Mouse (Mus musculus) intestine, embryonic 16.5 days (tissue): ENCODE data around the gene Lmod3. TPM values are rescaled to one million over a fixed set of nuclear protein-coding genes. Genes with fewer than 3 reads are reported as not detected.

ENCODE experiments used
- ATAC-seq: fragments of 200-750 bp; cut with Nextera tagmentation; 2 replicates; pipeline ENCODE4 v1.8.0; 2017; ENCODE audit warnings: moderate TSS enrichment, moderate library complexity
- H3K27ac ChIP-seq: fragments of 300-500 bp; sonication (generic); 2 replicates; pipeline ENCODE4 v1.5.1; 2014; ENCODE audit warnings: mild to moderate bottlenecking, low read length
- H3K27me3 ChIP-seq: fragments of 300-500 bp; sonication (generic); replicated peaks from 2 replicates; pipeline ENCODE4 v1.6.1; 2014; ENCODE audit warnings: low read length, control low read depth, mixed read lengths; ENCODE audit not compliant: control insufficient read depth, insufficient read depth
- H3K36me3 ChIP-seq: fragments of 300-500 bp; sonication (generic); 2 replicates; pipeline ENCODE4 v1.6.1; 2014; ENCODE audit warnings: low read length, control low read depth; ENCODE audit not compliant: control insufficient read depth, insufficient read depth
- H3K4me1 ChIP-seq: fragments of 300-500 bp; sonication (generic); 2 replicates; pipeline ENCODE4 v1.6.1; 2014; ENCODE audit warnings: low read length, control low read depth, mixed read lengths; ENCODE audit not compliant: control insufficient read depth, insufficient read depth
- H3K4me2 ChIP-seq: fragments of 300-500 bp; sonication (generic); 2 replicates; pipeline ENCODE4 v1.6.1; 2014; ENCODE audit warnings: low read depth, low read length, control low read depth
- H3K4me3 ChIP-seq: fragments of 300-500 bp; sonication (generic); 2 replicates; pipeline ENCODE4 v1.5.1; 2014; ENCODE audit warnings: mild to moderate bottlenecking, low read length
- H3K9ac ChIP-seq: fragments of 300-500 bp; sonication (generic); 2 replicates; pipeline ENCODE4 v1.6.1; 2014; ENCODE audit warnings: low read depth, low read length
- H3K9me3 ChIP-seq: fragments of 300-500 bp; sonication (generic); 2 replicates; pipeline ENCODE4 v1.6.1; 2016; ENCODE audit warnings: low read length, control low read depth; ENCODE audit not compliant: control insufficient read depth
- WGBS: fragments of 180-500 bp; shearing (Covaris S2); extraction: QIAGEN DNeasy Blood & Tissue Kit; methylation state at CpG from one replicate; pipeline ENCODE4 v1.1.7; 2014; 5-methylcytosine and 5-hydroxymethylcytosine counted together
- polyA plus RNA-seq: library from polyadenylated mRNA; unstranded; fragments of >200 nt; fragmentation: Nextera tagmentation; extraction: Ambion mirVana; gene quantifications from 2 replicates; pipeline ENCODE4 v1.2.1, GENCODE M21; 2015

Lmod3 gene
- polyA plus RNA-seq, 1 experiment from 2014 or later = 0.06 TPM

- ATAC-seq = peak; percentile 81
- H3K36me3 ChIP-seq = no peaks in the 10 kb centered on the region
- H3K27me3 ChIP-seq = no peaks in the 10 kb centered on the region
- peaks cover 16% of the 10 kb centered on the region for H3K4me1 ChIP-seq
- peak overlapping the region; percentile 63 for H3K4me2 ChIP-seq
- peak overlapping the region; percentile 35 for H3K4me3 ChIP-seq
- no peaks in the 10 kb centered on the region for H3K9me3 ChIP-seq
- H3K27ac ChIP-seq = no peak overlapping the region
- peak overlapping the region; percentile 30; the same call in 1 of the 2 replicates for H3K9ac ChIP-seq
- 6% methylated on average over 19 of the region's 19 CpGs for WGBS
Measured at GRCm38 (mm10) chr6:97278014-97278787, 25.6 kb upstream of the Lmod3 start.

GRCm38 (mm10) chr6:97276890-97277497 lies 24.4 kb upstream of the Lmod3 start:
- Histone ChIP-seq H3K9me3 (no peaks in the 10 kb centered on the region), H3K9ac (no peak overlapping the region), H3K4me2 (no peak overlapping the region), H3K36me3 (no peaks in the 10 kb centered on the region), H3K27me3 (no peaks in the 10 kb centered on the region), H3K4me3 (no peak overlapping the region), H3K4me1 (peaks cover 16% of the 10 kb centered on the region), H3K27ac (no peak overlapping the region)
- WGBS = 55% methylated on average over 5 of the region's 5 CpGs
- no peak for ATAC-seq

- H3K4me3 ChIP-seq = no peak overlapping the region
- H3K4me1 ChIP-seq = peaks cover 16% of the 10 kb centered on the region
- 30% methylated on average over 4 of the region's 4 CpGs for WGBS
- H3K27ac ChIP-seq = no peak overlapping the region
- H3K36me3 ChIP-seq = no peaks in the 10 kb centered on the region
- no peak overlapping the region for H3K9ac ChIP-seq
- no peaks in the 10 kb centered on the region for H3K27me3 ChIP-seq
- no peak overlapping the region for H3K4me2 ChIP-seq
- no peak for ATAC-seq
- H3K9me3 ChIP-seq = no peaks in the 10 kb centered on the region
Measured at GRCm38 (mm10) chr6:97276366-97276765, 23.8 kb upstream of the Lmod3 start.

GRCm38 (mm10) chr6:97275760-97276159 lies 23.2 kb upstream of the Lmod3 start:
- Histone ChIP-seq H3K4me1 (peaks cover 16% of the 10 kb centered on the region), H3K9me3 (no peaks in the 10 kb centered on the region), H3K9ac (no peak overlapping the region), H3K4me3 (no peak overlapping the region), H3K4me2 (no peak overlapping the region), H3K27me3 (no peaks in the 10 kb centered on the region), H3K36me3 (no peaks in the 10 kb centered on the region), H3K27ac (no peak overlapping the region)
- 51% methylated on average over 4 of the region's 4 CpGs for WGBS
- ATAC-seq = no peak

- H3K9ac ChIP-seq = no peak overlapping the region
- ATAC-seq = no peak
- no peaks in the 10 kb centered on the region for H3K36me3 ChIP-seq
- H3K4me2 ChIP-seq = no peak overlapping the region
- H3K4me3 ChIP-seq = no peak overlapping the region
- WGBS = 77% methylated on average over 3 of the region's 3 CpGs
- H3K4me1 ChIP-seq = peaks cover 10% of the 10 kb centered on the region
- no peaks in the 10 kb centered on the region for H3K9me3 ChIP-seq
- no peaks in the 10 kb centered on the region for H3K27me3 ChIP-seq
- no peak overlapping the region for H3K27ac ChIP-seq
Measured at GRCm38 (mm10) chr6:97273777-97274176, 21.2 kb upstream of the Lmod3 start.

- H3K36me3 ChIP-seq = no peaks in the 10 kb centered on the region
- peaks cover 5% of the 10 kb centered on the region; the same call in 1 of the 2 replicates for H3K4me1 ChIP-seq
- H3K9me3 ChIP-seq = no peaks in the 10 kb centered on the region
- no peak overlapping the region for H3K9ac ChIP-seq
- H3K27ac ChIP-seq = no peak overlapping the region
- ATAC-seq = no peak
- WGBS = 59% methylated on average over 16 of the region's 16 CpGs
- no peak overlapping the region for H3K4me3 ChIP-seq
- no peaks in the 10 kb centered on the region for H3K27me3 ChIP-seq
- H3K4me2 ChIP-seq = no peak overlapping the region
Measured at GRCm38 (mm10) chr6:97273058-97273710, 20.6 kb upstream of the Lmod3 start.

- ATAC-seq = no peak
- no peaks in the 10 kb centered on the region for H3K27me3 ChIP-seq
- 80% methylated on average over 2 of the region's 2 CpGs for WGBS
- 0 out of 2 replicates have a peak, but pooled peaks cover 3% of the 10 kb centered on the region for H3K4me1 ChIP-seq
- H3K9me3 ChIP-seq = no peaks in the 10 kb centered on the region
- no peak overlapping the region for H3K27ac ChIP-seq
- H3K9ac ChIP-seq = no peak overlapping the region
- H3K4me2 ChIP-seq = no peak overlapping the region
- no peak overlapping the region for H3K4me3 ChIP-seq
- H3K36me3 ChIP-seq = no peaks in the 10 kb centered on the region
Measured at GRCm38 (mm10) chr6:97272349-97272748, 19.8 kb upstream of the Lmod3 start.

- Histone ChIP-seq H3K27ac (no peak overlapping the region), H3K4me3 (no peak overlapping the region), H3K9ac (no peak overlapping the region), H3K36me3 (no peaks in the 10 kb centered on the region), H3K27me3 (no peaks in the 10 kb centered on the region), H3K4me2 (no peak overlapping the region), H3K9me3 (no peaks in the 10 kb centered on the region), H3K4me1 (no peaks in the 10 kb centered on the region)
- WGBS = 77% methylated on average over 11 of the region's 11 CpGs
- ATAC-seq = no peak
Measured at GRCm38 (mm10) chr6:97269596-97269995, 17.0 kb upstream of the Lmod3 start.

- 92% methylated on average over 2 of the region's 2 CpGs for WGBS
- Histone ChIP-seq H3K27ac (no peak overlapping the region), H3K4me3 (no peak overlapping the region), H3K9me3 (no peaks in the 10 kb centered on the region), H3K9ac (no peak overlapping the region), H3K27me3 (no peaks in the 10 kb centered on the region), H3K4me1 (no peaks in the 10 kb centered on the region), H3K4me2 (no peak overlapping the region), H3K36me3 (no peaks in the 10 kb centered on the region)
- no peak for ATAC-seq
Measured at GRCm38 (mm10) chr6:97267132-97267531, 14.6 kb upstream of the Lmod3 start.
